Mouse (Mus musculus) neural tube, embryonic 11.5 days (tissue): ENCODE measurements at regions not wholly inside any gene's neighbourhood (a gene's known extent, or its start where the extent isn't known, plus 50 kb on each side); places are given as distances from the start of the nearest gene placed in this dataset.

Experiments
- ATAC-seq: fragments of 200-750 bp; cut with Nextera tagmentation; 2 replicates; pipeline ENCODE4 v1.8.0; 2017; ENCODE audit warnings: moderate number of reproducible peaks, mild to moderate bottlenecking, moderate TSS enrichment, moderate library complexity; ENCODE audit not compliant: insufficient read depth, low FRiP score, low TSS enrichment
- DNase-seq: peaks from one replicate; pipeline ENCODE4 v3.0.0-alpha.2; 2015; ENCODE audit warnings: low spot score
- H3K27ac ChIP-seq: fragments of 300-500 bp; sonication (generic); 2 replicates; pipeline ENCODE4 v1.5.1; 2014; ENCODE audit warnings: low read depth, mild to moderate bottlenecking, low read length
- H3K27me3 ChIP-seq: fragments of 300-500 bp; sonication (generic); 2 replicates; pipeline ENCODE4 v1.6.1; 2014; ENCODE audit warnings: mild to moderate bottlenecking, low read length, mixed read lengths; ENCODE audit not compliant: control insufficient read depth, insufficient read depth
- H3K36me3 ChIP-seq: fragments of 300-500 bp; sonication (generic); 2 replicates; pipeline ENCODE4 v1.6.1; 2014; ENCODE audit warnings: mild to moderate bottlenecking, low read length, moderate library complexity, mixed read lengths; ENCODE audit not compliant: control insufficient read depth, insufficient read depth
- H3K4me1 ChIP-seq: fragments of 300-500 bp; sonication (generic); 2 replicates; pipeline ENCODE4 v1.6.1; 2014; ENCODE audit warnings: low read length, mixed read lengths; ENCODE audit not compliant: control insufficient read depth, insufficient read depth
- H3K4me2 ChIP-seq: fragments of 300-500 bp; sonication (generic); 2 replicates; pipeline ENCODE4 v1.6.1; 2014; ENCODE audit warnings: low read depth, mild to moderate bottlenecking, moderate library complexity
- H3K4me3 ChIP-seq: fragments of 300-500 bp; sonication (generic); 2 replicates; pipeline ENCODE4 v1.5.1; 2014; ENCODE audit warnings: low read depth, low read length
- H3K9ac ChIP-seq: fragments of 300-500 bp; sonication (generic); 2 replicates; pipeline ENCODE4 v1.6.1; 2014; ENCODE audit warnings: mild to moderate bottlenecking, low read length
- H3K9me3 ChIP-seq: fragments of 300-500 bp; sonication (generic); 2 replicates; pipeline ENCODE4 v1.6.1; 2016; ENCODE audit warnings: low read length; ENCODE audit not compliant: control insufficient read depth
- WGBS: fragments of 180-500 bp; shearing (Covaris S2); extraction: QIAGEN DNeasy Blood & Tissue Kit; methylation state at CpG from one replicate; pipeline ENCODE4 v1.1.7; 2014; 5-methylcytosine and 5-hydroxymethylcytosine counted together

- DNase-seq (peak; percentile 22), ATAC-seq (no peak)
- H3K27me3 ChIP-seq, result no peaks in the 10 kb centered on the region
- no peak overlapping the region for H3K27ac ChIP-seq
- peaks cover 12% of the 10 kb centered on the region; the same call in 1 of the 2 replicates for H3K4me1 ChIP-seq
- H3K4me2 ChIP-seq, result no peak overlapping the region
- H3K36me3 ChIP-seq, result no peaks in the 10 kb centered on the region
- H3K9me3 ChIP-seq, result no peaks in the 10 kb centered on the region
- 38% methylated on average over 14 of the region's 14 CpGs for WGBS
- H3K9ac ChIP-seq, result no peak overlapping the region
- H3K4me3 ChIP-seq, result no peak overlapping the region
These were observed 92.2 kb upstream of the Zfp366 start for GRCm38 (mm10) chr13:99092279-99092930.

GRCm38 (mm10) chr13:99091562-99092278 lies 92.9 kb upstream of the Zfp366 start:
- Histone ChIP-seq H3K9me3 (no peaks in the 10 kb centered on the region), H3K27ac (no peak overlapping the region), H3K4me1 (peaks cover 12% of the 10 kb centered on the region; the same call in 1 of the 2 replicates), H3K9ac (no peak overlapping the region), H3K36me3 (no peaks in the 10 kb centered on the region), H3K4me3 (no peak overlapping the region), H3K4me2 (no peak overlapping the region), H3K27me3 (no peaks in the 10 kb centered on the region)
- WGBS, result 64% methylated on average over 7 of the region's 7 CpGs
- ATAC-seq (no peak), DNase-seq (no peak)

GRCm38 (mm10) chr13:99090361-99090760 lies 94.3 kb upstream of the Zfp366 start:
- H3K27ac ChIP-seq, result no peak overlapping the region
- no peak overlapping the region for H3K4me3 ChIP-seq
- H3K36me3 ChIP-seq, result no peaks in the 10 kb centered on the region
- H3K9ac ChIP-seq, result no peak overlapping the region
- H3K27me3 ChIP-seq, result no peaks in the 10 kb centered on the region
- H3K4me1 ChIP-seq, result peaks cover 12% of the 10 kb centered on the region; the same call in 1 of the 2 replicates
- H3K9me3 ChIP-seq, result no peaks in the 10 kb centered on the region
- no peak overlapping the region for H3K4me2 ChIP-seq
- DNase-seq (no peak), ATAC-seq (no peak)
- WGBS, result 54% methylated on average over 3 of the region's 3 CpGs

GRCm38 (mm10) chr13:99088285-99088684 lies 96.3 kb upstream of the Zfp366 start:
- Histone ChIP-seq H3K4me2 (no peak overlapping the region), H3K36me3 (no peaks in the 10 kb centered on the region), H3K4me3 (no peak overlapping the region), H3K9me3 (no peaks in the 10 kb centered on the region), H3K27ac (no peak overlapping the region), H3K9ac (no peak overlapping the region), H3K4me1 (peaks cover 9% of the 10 kb centered on the region; the same call in 1 of the 2 replicates), H3K27me3 (no peaks in the 10 kb centered on the region)
- WGBS, result 87% methylated on average over 4 of the region's 4 CpGs
- ATAC-seq (no peak), DNase-seq (no peak)

- Histone ChIP-seq H3K4me1 (no peaks in the 10 kb centered on the region), H3K9me3 (no peaks in the 10 kb centered on the region), H3K4me3 (no peak overlapping the region), H3K4me2 (no peak overlapping the region), H3K27ac (no peak overlapping the region), H3K36me3 (no peaks in the 10 kb centered on the region), H3K9ac (no peak overlapping the region), H3K27me3 (no peaks in the 10 kb centered on the region)
- ATAC-seq, result no peak
- 97% methylated on average over 8 of the region's 8 CpGs for WGBS
- DNase-seq, result no peak
These were observed 95.0 kb upstream of the 1700024P04Rik start for GRCm38 (mm10) chr13:99079331-99079761.

- Histone ChIP-seq H3K9me3 (no peaks in the 10 kb centered on the region), H3K9ac (no peak overlapping the region), H3K36me3 (no peaks in the 10 kb centered on the region), H3K4me1 (no peaks in the 10 kb centered on the region), H3K27me3 (no peaks in the 10 kb centered on the region), H3K4me3 (no peak overlapping the region), H3K4me2 (no peak overlapping the region), H3K27ac (no peak overlapping the region)
- ATAC-seq, result no peak
- WGBS, result 85% methylated on average over 10 of the region's 10 CpGs
- DNase-seq, result no peak
These were observed 94.3 kb upstream of the 1700024P04Rik start for GRCm38 (mm10) chr13:99078643-99079042.

- Histone ChIP-seq H3K4me2 (no peak overlapping the region), H3K4me3 (no peak overlapping the region), H3K4me1 (no peaks in the 10 kb centered on the region), H3K9me3 (no peaks in the 10 kb centered on the region), H3K27me3 (no peaks in the 10 kb centered on the region), H3K36me3 (no peaks in the 10 kb centered on the region), H3K9ac (no peak overlapping the region), H3K27ac (no peak overlapping the region)
- DNase-seq (no peak), ATAC-seq (no peak)
- 53% methylated on average over 6 of the region's 6 CpGs for WGBS
These were observed 92.8 kb upstream of the 1700024P04Rik start for GRCm38 (mm10) chr13:99077039-99077749.

- H3K27ac ChIP-seq, result no peak overlapping the region
- 62% methylated on average over 4 of the region's 4 CpGs for WGBS
- no peak for ATAC-seq
These were observed 91.1 kb upstream of the 1700024P04Rik start for GRCm38 (mm10) chr13:99075467-99075866.

More at GRCm38 (mm10) chr13:99075467-99075866, 91.1 kb upstream of the 1700024P04Rik start:
- no peak overlapping the region for H3K4me2 ChIP-seq
- no peaks in the 10 kb centered on the region for H3K36me3 ChIP-seq
- H3K9ac ChIP-seq, result no peak overlapping the region
- no peak for DNase-seq
- no peaks in the 10 kb centered on the region for H3K27me3 ChIP-seq
- no peaks in the 10 kb centered on the region for H3K9me3 ChIP-seq
- peaks cover 2% of the 10 kb centered on the region; the same call in 1 of the 2 replicates for H3K4me1 ChIP-seq
- H3K4me3 ChIP-seq, result no peak overlapping the region
